Mouse (Mus musculus): ENCODE measurements at regions not wholly inside any gene's neighbourhood (a gene's known extent, or its start where the extent isn't known, plus 50 kb on each side); places are given as distances from the start of the nearest gene placed in this dataset.

GRCm38 (mm10) chr5:148454200-148454599, 54.5 kb upstream of the Slc7a1 start:
- in situ Hi-C loops (cut with MboI, MseI), result loop anchor here (10.0 kb wide), 1 partner anchor 1839 kb away; no protein-coding TSS in a partner anchor

GRCm38 (mm10) chr5:148453776-148454175, 54.1 kb upstream of the Slc7a1 start:
- in situ Hi-C loops (cut with MboI, MseI), result loop anchor here (10.0 kb wide), 1 partner anchor 1839 kb away; no protein-coding TSS in a partner anchor

GRCm38 (mm10) chr5:148452909-148453632, 53.4 kb upstream of the Slc7a1 start:
- in situ Hi-C loops (cut with MboI, MseI), result loop anchor here (10.0 kb wide), 1 partner anchor 1838 kb away; no protein-coding TSS in a partner anchor

- in situ Hi-C loops (cut with MboI, MseI), result loop anchor here (10.0 kb wide), 1 partner anchor 1837 kb away; no protein-coding TSS in a partner anchor
Observed at GRCm38 (mm10) chr5:148451811-148452210, 52.1 kb upstream of the Slc7a1 start.

- in situ Hi-C loops (cut with MboI, MseI), result loop anchor here (10.0 kb wide), 1 partner anchor 1836 kb away; no protein-coding TSS in a partner anchor
Observed at GRCm38 (mm10) chr5:148450924-148451323, 51.2 kb upstream of the Slc7a1 start.

Measured in regulatory T cell (primary cell).